Mouse (Mus musculus): Measurements from ENCODE around the gene Zdhhc14. TPM values are rescaled to one million over a fixed set of nuclear protein-coding genes. Genes with fewer than 3 reads are reported as not detected.

Gene Zdhhc14
- total RNA-seq, 2 experiments from 2014 or later, result 25.9 to 29.4 TPM

DNA sequence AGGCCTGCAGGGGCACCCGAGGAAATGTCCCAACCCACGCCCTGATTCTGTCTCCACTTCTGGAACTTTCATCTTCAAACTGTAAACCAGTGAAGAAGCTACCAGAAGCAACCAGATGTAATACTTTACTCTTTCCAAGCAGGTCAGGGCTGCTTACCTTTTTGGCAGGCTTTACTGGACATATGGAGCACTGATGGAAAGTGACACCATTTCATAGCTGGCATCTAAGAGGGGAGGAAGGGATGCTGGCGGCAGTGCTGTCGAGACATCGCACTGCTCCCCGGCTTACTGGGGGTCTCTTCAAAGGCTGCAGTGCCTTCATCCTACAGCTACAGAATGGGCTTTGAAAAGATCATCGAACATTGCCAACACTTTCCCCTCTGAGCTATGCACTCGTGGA, 5.3 kb downstream of the Zdhhc14 start:
- intact Hi-C loops (cut with DNase I), result no loop called here
- DNase-seq (ENCODE audit: extremely low spot score in 1 of 2, low spot score in 2 of 2), result no peak

- DNase-seq (ENCODE audit: extremely low spot score in 1 of 2, low spot score in 2 of 2), result no peak
- intact Hi-C loops (cut with DNase I), result no loop called here
These were observed 6.6 kb downstream of the Zdhhc14 start for GRCm38 (mm10) chr17:5498996-5499395.

GRCm38 (mm10) chr17:5503981-5504760, 11.8 kb downstream of the Zdhhc14 start:
- intact Hi-C loops (cut with DNase I), result no loop called here
- DNase-seq (ENCODE audit: extremely low spot score in 1 of 2, low spot score in 2 of 2), result no peak

GRCm38 (mm10) chr17:5504969-5505368, 12.6 kb downstream of the Zdhhc14 start:
- intact Hi-C loops (cut with DNase I), result no loop called here
- no peak for DNase-seq (ENCODE audit: extremely low spot score in 1 of 2, low spot score in 2 of 2)

DNA sequence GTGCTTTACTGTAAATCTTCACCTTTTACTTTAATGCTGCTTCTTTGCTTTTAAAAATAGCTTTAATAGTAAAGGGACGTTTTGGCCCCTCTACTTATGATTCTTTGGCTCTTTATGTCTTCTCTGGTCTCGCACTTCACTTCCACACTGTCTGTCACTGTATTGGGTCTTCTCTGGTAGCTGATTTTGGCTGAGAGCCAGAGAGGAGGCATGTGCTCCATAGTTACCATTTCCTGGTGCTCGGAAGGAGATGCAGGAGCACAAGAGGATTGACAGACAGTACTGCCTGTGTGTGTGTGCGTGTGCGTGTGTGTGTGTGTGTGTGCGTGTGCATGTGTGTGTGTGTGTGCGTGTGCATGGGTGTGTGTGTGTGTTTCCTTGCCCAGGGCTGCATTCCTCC, 14.2 kb downstream of the Zdhhc14 start:
- intact Hi-C loops (cut with DNase I), result no loop called here
- peak; percentile 65 to 66 for DNase-seq (ENCODE audit: extremely low spot score in 1 of 2, low spot score in 2 of 2)

DNA sequence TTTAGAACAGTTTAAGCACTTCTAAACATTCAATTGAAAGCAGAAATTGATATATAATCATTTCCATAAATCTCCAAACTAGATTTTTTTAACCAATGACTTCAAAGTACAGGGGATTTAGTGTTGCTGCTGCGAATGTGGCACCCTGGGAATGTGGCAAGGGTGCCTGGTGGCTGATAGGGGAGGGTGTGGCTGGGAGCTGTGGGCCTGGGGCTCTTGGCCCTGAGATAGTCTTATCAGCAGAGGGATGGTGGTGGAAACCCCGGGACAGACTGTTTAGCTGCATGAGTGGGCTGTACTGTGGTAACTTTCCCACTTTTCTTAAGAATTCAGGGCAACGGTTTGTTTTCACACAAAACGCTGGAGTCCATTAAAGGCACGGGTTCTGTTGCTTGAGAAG, 14.6 kb downstream of the Zdhhc14 start:
- intact Hi-C loops (cut with DNase I), result no loop called here
- no peak for DNase-seq (ENCODE audit: extremely low spot score in 1 of 2, low spot score in 2 of 2)

DNA sequence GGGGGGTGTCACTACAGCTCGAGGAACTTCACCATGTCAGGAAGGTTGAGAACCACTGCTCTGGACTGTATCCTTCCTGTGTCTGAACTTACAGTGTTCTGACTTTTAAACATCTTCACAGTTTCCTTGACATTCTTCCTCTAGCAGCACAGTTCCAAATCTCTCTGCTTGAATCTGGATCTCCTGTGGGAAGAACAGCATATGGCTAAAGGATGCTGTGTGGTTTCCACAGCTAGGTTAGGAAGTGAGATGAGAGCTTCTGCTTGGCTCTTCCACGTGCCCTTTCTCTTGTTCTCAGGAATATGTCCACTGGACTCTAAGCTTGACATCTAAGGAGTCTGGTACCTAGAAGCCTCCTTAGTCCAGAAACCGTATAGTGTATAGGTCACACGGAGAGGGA, 15.7 kb downstream of the Zdhhc14 start:
- intact Hi-C loops (cut with DNase I), result no loop called here
- no peak for DNase-seq (ENCODE audit: extremely low spot score in 1 of 2, low spot score in 2 of 2)

DNA sequence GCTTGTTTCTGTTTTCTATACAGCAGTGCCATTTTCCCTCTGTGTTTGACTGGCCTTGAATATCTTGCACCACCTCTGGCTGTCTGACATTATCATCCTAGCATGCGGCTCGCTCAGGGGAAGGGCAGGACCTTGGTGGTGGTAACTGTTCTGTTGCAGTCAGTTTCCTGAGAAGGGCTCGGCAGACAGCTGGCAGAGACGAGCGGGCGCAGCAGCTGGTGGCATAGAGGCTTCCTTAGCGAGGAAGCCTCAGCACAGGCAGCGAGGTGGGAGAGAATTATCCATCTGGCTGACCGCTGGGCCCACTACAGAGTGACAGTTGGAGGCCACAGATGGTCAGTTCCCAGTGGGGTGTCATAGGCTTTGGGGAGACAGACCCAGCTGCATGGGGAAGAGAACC, 18.2 kb downstream of the Zdhhc14 start:
- intact Hi-C loops (cut with DNase I), result no loop called here
- no peak for DNase-seq (ENCODE audit: extremely low spot score in 1 of 2, low spot score in 2 of 2)

- DNase-seq (ENCODE audit: extremely low spot score in 1 of 2, low spot score in 2 of 2), result no peak
- intact Hi-C loops (cut with DNase I), result no loop called here
These were observed 19.4 kb downstream of the Zdhhc14 start for GRCm38 (mm10) chr17:5511724-5512123.

DNA sequence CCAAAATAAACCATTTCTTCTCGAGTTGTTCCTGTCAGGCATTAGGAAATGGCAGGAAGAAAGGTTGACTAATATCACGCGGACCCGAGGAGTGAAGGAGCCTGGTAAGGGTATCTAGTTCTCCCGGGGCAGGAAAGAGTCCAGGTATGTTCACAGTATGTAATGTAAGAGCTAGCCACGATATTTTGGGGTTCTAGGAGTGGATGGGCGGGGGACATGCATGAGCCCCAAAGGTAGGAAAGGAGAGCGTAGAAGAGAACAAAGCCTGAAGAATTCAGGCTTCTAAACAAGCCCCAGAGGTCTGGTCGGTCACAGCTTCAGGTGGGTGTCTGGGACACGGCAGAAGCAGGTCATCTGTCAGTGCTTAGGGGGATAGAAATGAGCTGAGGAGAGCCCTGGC, 27.1 kb downstream of the Zdhhc14 start:
- intact Hi-C loops (cut with DNase I), result no loop called here

DNA sequence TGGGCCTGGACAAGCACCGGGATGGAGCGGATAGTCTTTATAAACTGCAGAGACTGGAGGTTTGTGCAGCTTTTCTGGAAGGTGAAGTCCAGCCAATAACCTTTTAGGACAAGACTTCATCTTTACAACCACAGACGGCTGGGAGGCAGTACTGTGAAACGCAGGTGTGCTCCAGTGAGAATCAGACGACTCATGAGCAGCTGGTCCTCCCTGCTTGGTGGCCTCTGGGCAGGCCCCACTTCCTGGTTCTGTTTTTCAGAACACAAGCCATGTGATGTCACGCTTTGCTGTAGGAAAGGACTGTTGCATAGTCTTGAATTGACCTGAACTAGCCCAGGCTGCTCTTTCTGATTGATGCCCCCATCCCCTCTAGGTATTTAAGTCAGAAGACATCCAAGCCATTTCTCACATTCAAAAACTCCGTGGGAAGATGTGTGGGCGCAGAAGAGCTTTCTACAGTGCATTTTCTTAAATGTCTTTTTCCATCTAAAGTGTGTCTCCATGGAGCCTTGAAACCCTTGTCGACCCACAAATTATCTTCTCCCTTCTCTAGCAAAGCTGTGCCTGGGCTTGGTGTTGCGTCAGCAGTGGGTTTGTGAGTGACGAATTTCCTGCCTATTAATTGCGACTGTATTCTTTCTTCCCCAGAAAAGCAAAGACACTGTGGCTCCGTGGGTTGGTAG, 27.7 kb downstream of the Zdhhc14 start:
- intact Hi-C loops (cut with DNase I), result no loop called here
- no peak for DNase-seq (ENCODE audit: extremely low spot score in 1 of 2, low spot score in 2 of 2)

More for the DNA sequence above, 27.1 kb downstream of the Zdhhc14 start:
- no peak for DNase-seq (ENCODE audit: extremely low spot score in 1 of 2, low spot score in 2 of 2)

- intact Hi-C loops (cut with DNase I), result no loop called here
- no peak for DNase-seq (ENCODE audit: extremely low spot score in 1 of 2, low spot score in 2 of 2)
These were observed 29.2 kb downstream of the Zdhhc14 start for GRCm38 (mm10) chr17:5521532-5521931.

DNA sequence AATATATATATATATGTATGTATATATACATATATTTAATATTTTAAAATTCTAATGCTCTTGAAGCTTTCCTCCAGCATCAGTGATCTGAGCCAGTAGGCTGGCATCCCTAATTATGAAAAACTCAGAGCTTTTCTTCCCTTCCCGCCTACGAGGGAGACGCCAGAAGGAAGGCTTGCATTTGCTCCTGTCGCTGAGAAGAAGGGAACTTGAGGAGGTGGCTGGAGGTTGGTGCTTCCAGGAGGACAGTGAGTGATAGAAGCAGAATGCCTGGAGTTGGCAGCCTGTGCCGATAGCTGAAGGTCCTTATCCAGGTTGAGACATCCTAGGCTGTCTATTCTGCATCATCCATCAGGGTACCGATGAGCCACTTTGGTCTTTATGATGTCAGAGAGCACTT, 37.2 kb downstream of the Zdhhc14 start:
- intact Hi-C loops (cut with DNase I), result no loop called here
- peak in 1 of 2 experiments; percentile 36 for DNase-seq (ENCODE audit: extremely low spot score in 1 of 2, low spot score in 2 of 2)

GRCm38 (mm10) chr17:5532816-5533215, 40.5 kb downstream of the Zdhhc14 start:
- intact Hi-C loops (cut with DNase I), result loop anchor here (5.0 kb wide), 1 partner anchor 41 kb away; the partner anchor contains the start of gene Zdhhc14
- DNase-seq (ENCODE audit: extremely low spot score in 1 of 2, low spot score in 2 of 2), result no peak

- no peak for DNase-seq (ENCODE audit: extremely low spot score in 1 of 2, low spot score in 2 of 2)
- intact Hi-C loops (cut with DNase I), result loop anchor here (5.0 kb wide), 1 partner anchor 93 kb away; the partner anchor contains the start of gene Tmem242
These were observed 43.0 kb downstream of the Zdhhc14 start for GRCm38 (mm10) chr17:5535357-5535756.

DNA sequence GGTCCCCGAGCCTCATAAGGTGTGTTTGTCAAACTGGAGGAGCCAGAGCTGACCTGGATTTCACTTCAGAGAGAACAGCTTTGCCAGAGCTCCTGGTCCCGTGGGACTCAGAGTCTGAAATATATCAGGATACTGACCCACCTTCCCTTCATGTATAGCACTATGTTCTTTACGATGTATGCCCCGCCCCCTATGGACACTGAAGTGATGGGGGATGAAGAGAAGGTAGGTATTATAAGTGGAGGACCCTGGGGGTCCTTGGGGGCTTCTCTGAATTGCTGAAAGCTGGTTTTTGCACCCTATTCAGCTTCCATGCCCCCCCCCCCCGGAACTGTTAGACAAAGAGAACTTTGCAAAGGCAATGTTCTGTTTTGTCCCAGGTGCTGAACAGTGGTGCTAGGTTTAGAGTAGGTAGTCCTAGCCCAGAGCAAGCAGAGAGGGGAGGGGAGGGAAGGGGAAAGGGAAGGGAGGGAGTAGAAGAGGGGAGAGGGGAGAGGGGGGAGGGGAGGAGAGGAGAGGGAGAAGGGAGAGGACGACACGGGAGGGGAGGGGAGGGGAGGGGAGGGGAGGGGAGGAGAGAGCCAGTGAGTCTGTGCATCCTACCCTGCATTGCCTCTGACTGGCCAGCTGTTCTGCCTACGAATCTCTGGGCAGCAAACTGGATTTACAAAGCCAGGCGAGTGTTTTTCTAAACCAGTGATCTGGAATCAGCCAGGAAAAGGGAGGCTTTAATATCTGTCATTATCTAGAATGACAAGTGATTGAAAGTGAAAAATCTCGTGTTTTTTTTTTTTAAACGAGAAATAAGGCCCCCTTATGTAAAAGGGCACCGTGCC, 44.1 kb downstream of the Zdhhc14 start:
- DNase-seq (ENCODE audit: extremely low spot score in 1 of 2, low spot score in 2 of 2), result no peak
- intact Hi-C loops (cut with DNase I), result loop anchor here (5.0 kb wide), 1 partner anchor 94 kb away; the partner anchor contains the start of gene Tmem242

GRCm38 (mm10) chr17:5537095-5537575, 44.8 kb downstream of the Zdhhc14 start:
- intact Hi-C loops (cut with DNase I), result loop anchor here (5.0 kb wide), 1 partner anchor 95 kb away; the partner anchor contains the start of gene Tmem242

GRCm38 (mm10) chr17:5542177-5542576, 49.8 kb downstream of the Zdhhc14 start:
- intact Hi-C loops (cut with DNase I), result no loop called here
- DNase-seq (ENCODE audit: extremely low spot score in 1 of 2, low spot score in 2 of 2), result no peak

More at GRCm38 (mm10) chr17:5537095-5537575, 44.8 kb downstream of the Zdhhc14 start:
- no peak for DNase-seq (ENCODE audit: extremely low spot score in 1 of 2, low spot score in 2 of 2)

- intact Hi-C loops (cut with DNase I), result no loop called here
These were observed 51.7 kb downstream of the Zdhhc14 start for GRCm38 (mm10) chr17:5544065-5544464.

More at GRCm38 (mm10) chr17:5544065-5544464, 51.7 kb downstream of the Zdhhc14 start:
- no peak for DNase-seq (ENCODE audit: extremely low spot score in 1 of 2, low spot score in 2 of 2)
